Mouse (Mus musculus): ENCODE measurements around the gene Rin3. TPM values are rescaled to one million over a fixed set of nuclear protein-coding genes. Genes with fewer than 3 reads are reported as not detected.
A peak's percentile ranks its signal among the peaks of the same experiment; 100 is the strongest.

Rin3 gene
- total RNA-seq, 2 experiments from 2014 or later, result 68.0 to 119 TPM

- no peak for ATAC-seq (replicated peaks; ENCODE audit: poor library complexity)
These were observed 44.0 kb downstream of the Rin3 start for GRCm38 (mm10) chr12:102326753-102327340.

GRCm38 (mm10) chr12:102327525-102327924 lies 44.7 kb downstream of the Rin3 start:
- peak; percentile 72 for ATAC-seq (replicated peaks; ENCODE audit: poor library complexity)

GRCm38 (mm10) chr12:102328090-102328489 lies 45.2 kb downstream of the Rin3 start:
- no peak for ATAC-seq (replicated peaks; ENCODE audit: poor library complexity)

- ATAC-seq (replicated peaks; ENCODE audit: poor library complexity), result peak; percentile 37
These were observed 47.3 kb downstream of the Rin3 start for GRCm38 (mm10) chr12:102330188-102330587.

- no peak for ATAC-seq (replicated peaks; ENCODE audit: poor library complexity)
These were observed 47.9 kb downstream of the Rin3 start for GRCm38 (mm10) chr12:102330731-102331130.

GRCm38 (mm10) chr12:102333101-102333500 lies 50.3 kb downstream of the Rin3 start:
- peak; percentile 79 for ATAC-seq (replicated peaks; ENCODE audit: poor library complexity)

GRCm38 (mm10) chr12:102339085-102339484 lies 56.2 kb downstream of the Rin3 start:
- ATAC-seq (replicated peaks; ENCODE audit: poor library complexity), result peak; percentile 72

GRCm38 (mm10) chr12:102340471-102340870 lies 57.6 kb downstream of the Rin3 start:
- ATAC-seq (replicated peaks; ENCODE audit: poor library complexity), result peak; percentile 54

- ATAC-seq (replicated peaks; ENCODE audit: poor library complexity), result no peak
These were observed 59.3 kb downstream of the Rin3 start for GRCm38 (mm10) chr12:102342147-102342546.

- ATAC-seq (replicated peaks; ENCODE audit: poor library complexity), result no peak
These were observed 59.8 kb downstream of the Rin3 start for GRCm38 (mm10) chr12:102342602-102343001.

GRCm38 (mm10) chr12:102345031-102345815 lies 62.4 kb downstream of the Rin3 start:
- no peak for ATAC-seq (replicated peaks; ENCODE audit: poor library complexity)

- peak; percentile 53 for ATAC-seq (replicated peaks; ENCODE audit: poor library complexity)
These were observed 63.7 kb downstream of the Rin3 start for GRCm38 (mm10) chr12:102346507-102346906.

GRCm38 (mm10) chr12:102348447-102348846 lies 65.6 kb downstream of the Rin3 start:
- peak; percentile 60 for ATAC-seq (replicated peaks; ENCODE audit: poor library complexity)

GRCm38 (mm10) chr12:102350997-102351396 lies 68.1 kb downstream of the Rin3 start:
- ATAC-seq (replicated peaks; ENCODE audit: poor library complexity), result peak; percentile 40

- peak; percentile 72 for ATAC-seq (replicated peaks; ENCODE audit: poor library complexity)
These were observed 71.5 kb downstream of the Rin3 start for GRCm38 (mm10) chr12:102354126-102354984.

GRCm38 (mm10) chr12:102355784-102356183 lies 72.9 kb downstream of the Rin3 start:
- ATAC-seq (replicated peaks; ENCODE audit: poor library complexity), result no peak

GRCm38 (mm10) chr12:102356781-102357180 lies 73.9 kb downstream of the Rin3 start:
- ATAC-seq (replicated peaks; ENCODE audit: poor library complexity), result peak; percentile 52

GRCm38 (mm10) chr12:102359390-102359789 lies 76.5 kb downstream of the Rin3 start:
- ATAC-seq (replicated peaks; ENCODE audit: poor library complexity), result peak; percentile 43

GRCm38 (mm10) chr12:102361189-102362161 lies 78.6 kb downstream of the Rin3 start:
- ATAC-seq (replicated peaks; ENCODE audit: poor library complexity), result no peak

- ATAC-seq (replicated peaks; ENCODE audit: poor library complexity), result peak; percentile 59
These were observed 82.2 kb downstream of the Rin3 start for GRCm38 (mm10) chr12:102365016-102365415.

All from megakaryocyte progenitor cell, adult 5-6 weeks (primary cell).